Mouse (Mus musculus): Measurements from ENCODE around the gene Noa1.

DNA sequence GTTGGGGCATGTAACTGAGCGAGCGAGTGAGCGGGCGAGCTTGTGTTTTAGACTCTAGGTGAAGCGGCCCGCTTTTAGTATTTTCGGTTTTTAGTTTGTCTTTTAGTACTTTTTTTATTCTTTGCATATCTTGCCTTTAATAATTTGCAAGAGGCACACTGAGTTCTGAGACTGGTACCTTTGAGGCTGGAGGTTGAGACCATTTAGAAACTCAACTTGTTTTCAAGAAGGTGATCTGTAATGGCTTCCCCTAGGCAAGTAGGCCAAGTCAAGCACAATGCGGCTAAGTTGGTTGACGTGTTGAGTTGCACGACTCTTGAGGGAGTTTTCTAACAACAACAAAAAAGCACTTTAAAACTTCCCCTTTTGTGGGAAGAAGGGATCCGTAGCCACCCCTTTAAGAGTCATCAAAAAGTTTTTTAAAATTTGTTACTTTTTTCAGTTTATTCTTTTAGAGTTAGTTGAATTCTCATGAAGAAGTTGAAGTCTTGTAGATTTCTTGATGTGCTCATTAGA is 42.9 kb downstream of the Noa1 start:
- no peak for TF ChIP-seq CTCF (IDR thresholded peaks at IDR 0.05; ENCODE audit: control insufficient read depth, insufficient read depth, insufficient read length)
- no peak for TF ChIP-seq MAX (IDR thresholded peaks at IDR 0.05)
- no peak for TF ChIP-seq MYOD1 (IDR thresholded peaks at IDR 0.05; ENCODE audit: control insufficient read depth, insufficient read length, low read depth)
- TF ChIP-seq USF1 (IDR thresholded peaks at IDR 0.05; ENCODE audit: low read depth), result no peak
- TF ChIP-seq FOSL1 (IDR thresholded peaks at IDR 0.05; ENCODE audit: insufficient read depth, low read length, poor library complexity, severe bottlenecking), result no peak
- no peak for TF ChIP-seq CEBPB (IDR thresholded peaks at IDR 0.05; ENCODE audit: low read depth)
- no peak for TF ChIP-seq MYOG (IDR thresholded peaks at IDR 0.05; ENCODE audit: control insufficient read depth, extremely low read depth, insufficient read length)

Data from C2C12 (cell line).